9 mouse cellular contexts compared by ENCODE assay signal in genomic region chr5:71091926-71092325, GRCm38 (mm10). TPM values are rescaled to one million over a fixed set of nuclear protein-coding genes. Genes with fewer than 3 reads are reported as not detected.
"Had no signal": no experiment of that assay in that cellular context is flagged by ENCODE, and none has a peak within 500 bp of the region (broad histone marks: within the 10 kb centered on the region; RNA-seq: fewer than 3 reads in every experiment).

No protein-coding gene starts in this region.

- H3K4me1 ChIP-seq: liver, embryonic 13.5 days; neural tube, embryonic 12.5 days had no signal

- H3K4me3 ChIP-seq: limb, embryonic 12.5 days; liver, embryonic 13.5 days; neural tube, embryonic 12.5 days had no signal

- ATAC-seq: liver, postnatal 0 days had no signal

- H3K9me3 ChIP-seq: limb, embryonic 12.5 days; liver, embryonic 13.5 days; neural tube, embryonic 12.5 days had no signal

- H3K27me3 ChIP-seq: neural tube, embryonic 12.5 days had no signal

- H3K36me3 ChIP-seq: limb, embryonic 12.5 days; liver, embryonic 13.5 days; neural tube, embryonic 12.5 days had no signal

- H3K9ac ChIP-seq: limb, embryonic 12.5 days; liver, embryonic 13.5 days; liver, postnatal 0 days; neural tube, embryonic 12.5 days had no signal

- H3K4me2 ChIP-seq: limb, embryonic 12.5 days; liver, embryonic 13.5 days; neural tube, embryonic 12.5 days had no signal

- DNase-seq: kidney, adult 11 months; liver, embryonic 13.5 days; liver, postnatal 0 days; lung, postnatal 36 days; spleen, adult 18-20 months; thymus, adult 18-20 months; thymus, postnatal 14 days had no signal

- H3K27ac ChIP-seq: limb, embryonic 12.5 days; liver, embryonic 13.5 days; neural tube, embryonic 12.5 days had no signal

RNA-seq across cellular contexts. Expression of gene Gabra2, which starts 3.7 kb away (rescaled TPM):
- polyA plus RNA-seq: liver, embryonic 13.5 days; liver, postnatal 0 days had no signal
